Mouse (Mus musculus) megakaryocyte-erythroid progenitor cell, adult 5-6 weeks (primary cell): ENCODE measurements at regions not wholly inside any gene's neighbourhood (a gene's known extent, or its start where the extent isn't known, plus 50 kb on each side); places are given as distances from the start of the nearest gene placed in this dataset.

Experiments
- ATAC-seq: replicated peaks from 2 replicates; pipeline ENCODE4 v1.8.0; 2016; ENCODE audit warnings: mild to moderate bottlenecking, inconsistent platforms; ENCODE audit not compliant: severe bottlenecking, poor library complexity, low FRiP score, low TSS enrichment

GRCm38 (mm10) chr1:144085530-144086520 lies 81.9 kb upstream of the Rgs2 start:
- ATAC-seq = peak; percentile 55; the same call in 1 of the 2 replicates

GRCm38 (mm10) chr1:144078972-144079371 lies 75.0 kb upstream of the Rgs2 start:
- no peak for ATAC-seq

GRCm38 (mm10) chr1:144078446-144078845 lies 74.5 kb upstream of the Rgs2 start:
- no peak for ATAC-seq

GRCm38 (mm10) chr1:144075991-144076390 lies 72.0 kb upstream of the Rgs2 start:
- ATAC-seq = peak; percentile 97

GRCm38 (mm10) chr1:144061283-144061682 lies 57.3 kb upstream of the Rgs2 start:
- no peak for ATAC-seq

GRCm38 (mm10) chr1:144055476-144056213 lies 51.7 kb upstream of the Rgs2 start:
- no peak for ATAC-seq
